Mouse (Mus musculus) liver, adult 2 months (tissue): ENCODE measurements at regions not wholly inside any gene's neighbourhood (a gene's known extent, or its start where the extent isn't known, plus 50 kb on each side); places are given as distances from the start of the nearest gene placed in this dataset.

Experiments used
- CTCF ChIP-seq: fragments of 200-500 bp; IDR thresholded peaks from 2 replicates; pipeline ENCODE4 v1.5.1; 2011; ENCODE audit warnings: low read depth, low read length, control low read depth
- POLR2A ChIP-seq: fragments of 200-500 bp; IDR thresholded peaks from 2 replicates; pipeline ENCODE4 v1.6.1; 2011; ENCODE audit warnings: low read length, control low read depth; ENCODE audit not compliant: insufficient read depth; ENCODE audit errors: extremely low read depth

DNA sequence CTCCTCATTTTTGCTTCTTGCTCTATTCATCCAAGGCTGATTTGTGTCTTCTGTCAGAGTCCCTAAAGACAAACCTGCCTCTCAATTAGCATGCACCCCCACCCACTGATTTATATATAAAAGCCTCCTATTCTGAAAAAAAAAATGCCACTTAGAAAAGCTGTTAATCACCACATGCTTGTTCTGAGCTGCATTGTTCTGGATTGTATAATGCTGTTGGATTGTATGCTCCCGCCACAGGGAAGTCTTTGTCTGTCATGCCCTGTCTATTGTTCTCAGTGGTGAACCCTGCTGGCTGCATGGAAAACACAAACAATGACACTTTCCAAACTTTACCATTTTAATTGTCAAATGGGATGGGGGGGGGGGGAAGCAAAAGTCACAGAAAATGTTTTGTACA is 831.9 kb upstream of the Tenm2 start:
- TF ChIP-seq CTCF (no peak), POLR2A (no peak)
